Mouse (Mus musculus): ENCODE data around the gene Tfb2m.

Tfb2m gene

GRCm38 (mm10) chr1:179487238-179487637 is 58.8 kb downstream of the Tfb2m start:
- TF ChIP-seq GATA4 (IDR thresholded peaks at IDR 0.05; ENCODE audit: insufficient replicate concordance, low read length) = no peak

GRCm38 (mm10) chr1:179485784-179486540 is 60.1 kb downstream of the Tfb2m start:
- TF ChIP-seq GATA4 (IDR thresholded peaks at IDR 0.05; ENCODE audit: insufficient replicate concordance, low read length) = no peak

- TF ChIP-seq GATA4 (IDR thresholded peaks at IDR 0.05; ENCODE audit: insufficient replicate concordance, low read length) = no peak
Observed at GRCm38 (mm10) chr1:179480862-179481261, 65.2 kb downstream of the Tfb2m start.

Measured in liver, adult (tissue).